Mouse (Mus musculus) left cerebral cortex, postnatal 36 days (tissue): ENCODE results near the gene Mblac2. TPM values are rescaled to one million over a fixed set of nuclear protein-coding genes. Genes with fewer than 3 reads are reported as not detected.

Experiments
- DNase-seq, 2 experiments: peaks; one replicate each; pipeline ENCODE4 v3.0.0; 2021 to 2022; ENCODE audit warnings: low spot score in 2 of 2, mixed read lengths in 1 of 2
- intact Hi-C: fragments of 180-260 bp; cut with DNase I; formaldehyde crosslinking; loops from one replicate; pipeline ENCODE4 v1.15.1; 2025
- total RNA-seq, 2 experiments: library from RNA; stranded (reverse); gene quantifications; 2 replicates each; pipeline ENCODE4 v1.2.3; 2021

The Mblac2 gene
- 10 to 100 TPM; 16.5 to 19.3 TPM for total RNA-seq

- peak; percentile 96 for DNase-seq
- intact Hi-C loops = loop anchor here (1.0 to 5.0 kb wide), 3 partner anchors 51 to 829 kb away; partner anchors contain the start of gene Arrdc3
Measured at GRCm38 (mm10) chr13:81710775-81711545, at the start of gene Mblac2, which contains the start of gene Polr3g. Gene Mblac2, plus strand, starts transcription at chr13:81711341. Gene Polr3g, minus strand, starts transcription at chr13:81711013.

- no peak for DNase-seq
- intact Hi-C loops = no loop called here
Measured at GRCm38 (mm10) chr13:81663566-81664330, 47.4 kb upstream of the Mblac2 start.

GRCm38 (mm10) chr13:81664331-81664698 lies 46.8 kb upstream of the Mblac2 start:
- DNase-seq = no peak
- intact Hi-C loops = no loop called here

GRCm38 (mm10) chr13:81667713-81668112 lies 43.4 kb upstream of the Mblac2 start:
- intact Hi-C loops = no loop called here
- no peak for DNase-seq

- intact Hi-C loops = no loop called here
- DNase-seq = no peak
Measured at GRCm38 (mm10) chr13:81675333-81675732, 35.8 kb upstream of the Mblac2 start.

- intact Hi-C loops = no loop called here
- no peak for DNase-seq
Measured at GRCm38 (mm10) chr13:81683107-81683506, 28.0 kb upstream of the Mblac2 start.

- intact Hi-C loops = no loop called here
- DNase-seq = no peak
Measured at GRCm38 (mm10) chr13:81684258-81684657, 26.9 kb upstream of the Mblac2 start.

- DNase-seq = no peak
- intact Hi-C loops = no loop called here
Measured at GRCm38 (mm10) chr13:81684884-81685283, 26.3 kb upstream of the Mblac2 start.

- intact Hi-C loops = no loop called here
- no peak for DNase-seq
Measured at GRCm38 (mm10) chr13:81689587-81689986, 21.6 kb upstream of the Mblac2 start.

GRCm38 (mm10) chr13:81690477-81690876 lies 20.7 kb upstream of the Mblac2 start:
- intact Hi-C loops = no loop called here
- no peak for DNase-seq

- DNase-seq = peak; percentile 21 to 25
- intact Hi-C loops = no loop called here
Measured at GRCm38 (mm10) chr13:81691606-81692005, 19.5 kb upstream of the Mblac2 start.

GRCm38 (mm10) chr13:81694446-81694845 lies 16.7 kb upstream of the Mblac2 start:
- DNase-seq = no peak
- intact Hi-C loops = no loop called here

GRCm38 (mm10) chr13:81703148-81703547 lies 8.0 kb upstream of the Mblac2 start:
- intact Hi-C loops = no loop called here
- DNase-seq = no peak

GRCm38 (mm10) chr13:81703621-81704020 lies 7.5 kb upstream of the Mblac2 start:
- intact Hi-C loops = no loop called here

GRCm38 (mm10) chr13:81706311-81706710 lies 4.8 kb upstream of the Mblac2 start:
- no peak for DNase-seq
- intact Hi-C loops = no loop called here

More at GRCm38 (mm10) chr13:81703621-81704020, 7.5 kb upstream of the Mblac2 start:
- DNase-seq = no peak

GRCm38 (mm10) chr13:81709805-81710204 lies 1.3 kb upstream of the Mblac2 start:
- intact Hi-C loops = loop anchor here (5.0 kb wide), 1 partner anchor 828 kb away; the partner anchor contains the start of gene Arrdc3
- DNase-seq = no peak

GRCm38 (mm10) chr13:81710266-81710665 lies 875 bp upstream of the Mblac2 start:
- intact Hi-C loops = loop anchor here (5.0 kb wide), 1 partner anchor 828 kb away; the partner anchor contains the start of gene Arrdc3
- DNase-seq = no peak

GRCm38 (mm10) chr13:81711546-81712371 lies 618 bp downstream of the Mblac2 start:
- intact Hi-C loops = loop anchor here (1.0 to 5.0 kb wide), 3 partner anchors 51 to 829 kb away; partner anchors contain the start of gene Arrdc3
- peak in 1 of 2 experiments; percentile 49 for DNase-seq

- DNase-seq = no peak
- intact Hi-C loops = loop anchor here (5.0 kb wide), 1 partner anchor 832 kb away; the partner anchor contains the start of gene Arrdc3
Measured at GRCm38 (mm10) chr13:81713896-81714295, 2.8 kb downstream of the Mblac2 start.
